Comparison of ENCODE assay signal across 9 mouse cellular contexts in the genomic region with DNA sequence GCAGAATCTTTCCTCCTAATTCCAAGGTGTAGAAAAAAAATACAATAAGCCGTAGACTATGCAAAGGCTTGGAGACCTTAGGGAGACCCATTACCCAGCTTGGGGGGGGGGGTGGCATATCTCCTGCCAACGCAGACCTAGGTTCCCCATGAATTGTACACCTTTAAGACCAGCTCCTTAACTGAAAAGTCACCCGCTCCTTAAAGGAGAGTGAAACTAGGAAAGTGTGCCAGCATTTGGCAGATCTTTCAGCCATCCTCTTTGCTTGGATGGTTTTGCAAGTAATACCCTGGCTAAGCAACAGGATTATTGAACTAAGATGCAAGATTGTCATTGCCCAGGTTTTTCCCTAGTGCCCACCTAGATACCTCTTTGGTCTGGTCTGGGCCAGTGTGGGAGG. TPM values are rescaled to one million over a fixed set of nuclear protein-coding genes. Genes with fewer than 3 reads are reported as not detected.
A peak's percentile ranks its signal among the peaks of the same experiment; 100 is the strongest.
DNase-seq lines count a peak whose midpoint lies in the region; ATAC-seq and TF ChIP-seq lines count a peak whose summit lies in the region.
"Had no signal": no experiment of that assay in that cellular context is flagged by ENCODE, and none has a peak within 500 bp of the region (broad histone marks: within the 10 kb centered on the region; RNA-seq: fewer than 3 reads in every experiment).

No protein-coding gene starts in this region.

- TF ChIP-seq POLR2A in bone marrow macrophage, adult 2 months (IDR thresholded peaks at IDR 0.05; ENCODE audit: borderline replicate concordance, low read depth, low read length), result no peak

- WGBS in heart, embryonic 12.5 days, result 58% methylated on average over 3 of the region's 3 CpGs
- WGBS in heart, embryonic 16.5 days, result 65% methylated on average over 3 of the region's 3 CpGs
- WGBS in midbrain, embryonic 10.5 days, result 73% methylated on average over 3 of the region's 3 CpGs

- peak overlapping the region; percentile 79 for H3K4me2 ChIP-seq in heart, embryonic 12.5 days
- peak overlapping the region; percentile 76 for H3K4me2 ChIP-seq in heart, embryonic 16.5 days (ENCODE audit: low read depth, low read length)

- H3K27me3 ChIP-seq in heart, embryonic 12.5 days (replicated peaks), result no peaks in the 10 kb centered on the region
- no peaks in the 10 kb centered on the region for H3K27me3 ChIP-seq in heart, embryonic 16.5 days (ENCODE audit: control insufficient read depth, insufficient read depth, low read length)
- no peaks in the 10 kb centered on the region for H3K27me3 ChIP-seq in midbrain, embryonic 10.5 days (ENCODE audit: low read depth, poor library complexity, severe bottlenecking)
- H3K27me3 ChIP-seq: Patski had no signal

- no peak for DNase-seq in heart, postnatal 4 days
- no peak for DNase-seq in midbrain, embryonic 10.5 days (ENCODE audit: low spot score)
- DNase-seq in spleen, postnatal 36 days (ENCODE audit: low spot score in 2 of 2), result no peak
- no peak for DNase-seq in urinary bladder, adult 2 months (ENCODE audit: low spot score)
- no peak for DNase-seq in kidney, adult 11 months

- H3K4me1 ChIP-seq in heart, embryonic 12.5 days (replicated peaks), result peaks cover 12% of the 10 kb centered on the region
- H3K4me1 ChIP-seq in bone marrow macrophage, adult 2 months (ENCODE audit: control insufficient read depth, insufficient read depth, low read length), result peaks cover 20% of the 10 kb centered on the region
- H3K4me1 ChIP-seq in heart, embryonic 16.5 days (ENCODE audit: control insufficient read depth, insufficient read depth, low read length), result peaks cover 18% of the 10 kb centered on the region
- H3K4me1 ChIP-seq in midbrain, embryonic 10.5 days, result peaks cover 25% of the 10 kb centered on the region

- peak overlapping the region; percentile 70 for H3K9ac ChIP-seq in heart, embryonic 12.5 days
- H3K9ac ChIP-seq in heart, embryonic 16.5 days (ENCODE audit: low read length), result peak overlapping the region; percentile 67

- no peak for TF ChIP-seq CTCF in bone marrow macrophage, adult 2 months (IDR thresholded peaks at IDR 0.05; ENCODE audit: low read depth, low read length)

- no peak overlapping the region for H3K27ac ChIP-seq in heart, embryonic 12.5 days (ENCODE audit: poor library complexity, severe bottlenecking)
- H3K27ac ChIP-seq in bone marrow macrophage, adult 2 months (ENCODE audit: insufficient read depth, low read depth, low read length), result no peak overlapping the region
- H3K27ac ChIP-seq in heart, embryonic 16.5 days (ENCODE audit: low read length), result peak overlapping the region; percentile 59
- H3K27ac ChIP-seq in midbrain, embryonic 10.5 days (replicated peaks), result peak overlapping the region; percentile 97

- H3K36me3 ChIP-seq in heart, embryonic 12.5 days, result no peaks in the 10 kb centered on the region
- no peaks in the 10 kb centered on the region for H3K36me3 ChIP-seq in heart, embryonic 16.5 days (ENCODE audit: control insufficient read depth, insufficient read depth)
- no peaks in the 10 kb centered on the region for H3K36me3 ChIP-seq in midbrain, embryonic 10.5 days

- no peak for ATAC-seq in heart, embryonic 12.5 days (ENCODE audit: insufficient number of reproducible peaks, low FRiP score)
- no peak for ATAC-seq in heart, embryonic 16.5 days (replicated peaks; ENCODE audit: extremely low read depth, insufficient read depth, low FRiP score)

- H3K4me3 ChIP-seq in heart, embryonic 12.5 days, result peak overlapping the region; percentile 52
- H3K4me3 ChIP-seq in bone marrow macrophage, adult 2 months (ENCODE audit: insufficient read depth, low read length), result peak overlapping the region; percentile 83
- peak overlapping the region; percentile 68 for H3K4me3 ChIP-seq in heart, embryonic 16.5 days (ENCODE audit: low read length)
- H3K4me3 ChIP-seq in midbrain, embryonic 10.5 days, result peak overlapping the region; percentile 68

- no peaks in the 10 kb centered on the region for H3K9me3 ChIP-seq in heart, embryonic 12.5 days (replicated peaks)
- H3K9me3 ChIP-seq in heart, embryonic 16.5 days (replicated peaks; ENCODE audit: control insufficient read depth, low read length), result no peaks in the 10 kb centered on the region
- H3K9me3 ChIP-seq in midbrain, embryonic 10.5 days (replicated peaks), result no peaks in the 10 kb centered on the region

RNA-seq across cellular contexts. Expression of a gene that starts 0.6 kb away (rescaled TPM):
- 0.08 TPM in 1 of 2 replicates, not detected in the other for polyA plus RNA-seq in heart, embryonic 12.5 days (2016; fragmentation: Nextera tagmentation; extraction: Ambion mirVana)
- 1 to 10 TPM; 3.3 to 3.4 TPM for total RNA-seq in heart, postnatal 4 days (2021)
- not detected in 2 replicates for polyA plus RNA-seq in bone marrow macrophage, adult 2 months (2012; ENCODE audit: insufficient read depth, insufficient read length, missing spikeins)
- polyA plus RNA-seq in heart, embryonic 16.5 days (2015; fragmentation: Nextera tagmentation; extraction: Ambion mirVana), result 0.06 and 0.07 TPM in 2 replicates
- 0.22 and 0.35 TPM in 2 replicates for polyA plus RNA-seq in midbrain, embryonic 10.5 days (2016; fragmentation: Nextera tagmentation; extraction: Ambion mirVana)
- 15.1 and 15.8 TPM in 2 replicates for polyA plus RNA-seq in urinary bladder, adult 2 months (2012; rRNA removed)

RNA-seq across cellular contexts. Expression of a gene that starts 1.0 kb away (rescaled TPM):
- 2.7 and 3.4 TPM in 2 replicates for polyA plus RNA-seq in heart, embryonic 12.5 days (2016; fragmentation: Nextera tagmentation; extraction: Ambion mirVana)
- total RNA-seq in heart, postnatal 4 days (2021), result 1 to 10 TPM; 3.4 to 5.0 TPM
- polyA plus RNA-seq in bone marrow macrophage, adult 2 months (2012; ENCODE audit: insufficient read depth, insufficient read length, missing spikeins), result 4.6 and 8.9 TPM in 2 replicates
- 2.8 and 4.1 TPM in 2 replicates for polyA plus RNA-seq in heart, embryonic 16.5 days (2015; fragmentation: Nextera tagmentation; extraction: Ambion mirVana)
- polyA plus RNA-seq in midbrain, embryonic 10.5 days (2016; fragmentation: Nextera tagmentation; extraction: Ambion mirVana), result 5.3 and 7.3 TPM in 2 replicates
- polyA plus RNA-seq in urinary bladder, adult 2 months (2012; rRNA removed), result 9.9 and 11.0 TPM in 2 replicates

RNA-seq across cellular contexts. Expression of a gene that starts 34.5 kb away (rescaled TPM):
- 8.0 and 9.2 TPM in 2 replicates for polyA plus RNA-seq in heart, embryonic 12.5 days (2016; fragmentation: Nextera tagmentation; extraction: Ambion mirVana)
- 1 to 10 TPM; 7.9 to 9.3 TPM for total RNA-seq in heart, postnatal 4 days (2021)
- polyA plus RNA-seq in bone marrow macrophage, adult 2 months (2012; ENCODE audit: insufficient read depth, insufficient read length, missing spikeins), result 11.4 and 13.0 TPM in 2 replicates
- 7.0 and 8.1 TPM in 2 replicates for polyA plus RNA-seq in heart, embryonic 16.5 days (2015; fragmentation: Nextera tagmentation; extraction: Ambion mirVana)
- 4.3 and 4.4 TPM in 2 replicates for polyA plus RNA-seq in midbrain, embryonic 10.5 days (2016; fragmentation: Nextera tagmentation; extraction: Ambion mirVana)
- polyA plus RNA-seq in urinary bladder, adult 2 months (2012; rRNA removed), result 32.3 and 35.8 TPM in 2 replicates

Comparison
In these comparisons a context has a peak if more than half of its experiments do, and no peak if none do; other contexts are left out.
1. H3K27ac ChIP-seq: peak in heart, embryonic 16.5 days (single experiment) and midbrain, embryonic 10.5 days (single experiment); none in heart, embryonic 12.5 days (single experiment) and bone marrow macrophage, adult 2 months (single experiment).
2. RNA of a gene that starts 0.6 kb away (polyA plus RNA-seq): 15.1 to 15.8 TPM in urinary bladder, adult 2 months; 0.22 to 0.35 TPM in midbrain, embryonic 10.5 days, 0.06 to 0.07 TPM in heart, embryonic 16.5 days, 0.08 TPM in heart, embryonic 12.5 days and not detected in bone marrow macrophage, adult 2 months; every median in the first group is over 10 times any median in the second.
3. Peak in every context shown above with its lines, with median percentiles within 50 percentile points of each other: H3K4me3 ChIP-seq.